Mouse (Mus musculus) neural tube, embryonic 14.5 days (tissue): ENCODE measurements at regions not wholly inside any gene's neighbourhood (a gene's known extent, or its start where the extent isn't known, plus 50 kb on each side); places are given as distances from the start of the nearest gene placed in this dataset.

Experiments
- ATAC-seq: fragments of 200-750 bp; cut with Nextera tagmentation; 2 replicates; pipeline ENCODE4 v1.8.0; 2017; ENCODE audit warnings: low read depth, mild to moderate bottlenecking, moderate TSS enrichment, moderate library complexity
- H3K27ac ChIP-seq: fragments of 300-500 bp; sonication (generic); 2 replicates; pipeline ENCODE4 v1.5.1; 2014; ENCODE audit warnings: low read depth, mild to moderate bottlenecking, control low read depth, low read length, moderate library complexity, mixed read lengths
- H3K27me3 ChIP-seq: fragments of 300-500 bp; sonication (generic); 2 replicates; pipeline ENCODE4 v1.6.1; 2014; ENCODE audit warnings: low read length; ENCODE audit not compliant: control insufficient read depth, insufficient read depth
- H3K36me3 ChIP-seq: fragments of 300-500 bp; sonication (generic); 2 replicates; pipeline ENCODE4 v1.6.1; 2014; ENCODE audit warnings: low read length, mixed read lengths; ENCODE audit not compliant: control insufficient read depth, insufficient read depth
- H3K4me1 ChIP-seq: fragments of 300-500 bp; sonication (generic); 2 replicates; pipeline ENCODE4 v1.6.1; 2014; ENCODE audit warnings: low read length; ENCODE audit not compliant: control insufficient read depth, insufficient read depth
- H3K4me2 ChIP-seq: fragments of 300-500 bp; sonication (generic); 2 replicates; pipeline ENCODE4 v1.6.1; 2014; ENCODE audit warnings: mild to moderate bottlenecking, low read depth, low read length, control low read depth
- H3K4me3 ChIP-seq: fragments of 300-500 bp; sonication (generic); 2 replicates; pipeline ENCODE4 v1.5.1; 2014; ENCODE audit warnings: low read depth, low read length, control low read depth, mixed read lengths
- H3K9ac ChIP-seq: fragments of 300-500 bp; sonication (generic); replicated peaks from 2 replicates; pipeline ENCODE4 v1.6.1; 2014; ENCODE audit warnings: low read depth, mild to moderate bottlenecking, control low read depth, low read length, mixed read lengths
- H3K9me3 ChIP-seq: fragments of 300-500 bp; sonication (generic); 2 replicates; pipeline ENCODE4 v1.6.1; 2016; ENCODE audit warnings: low read length; ENCODE audit not compliant: control insufficient read depth
- WGBS: fragments of 180-500 bp; shearing (Covaris S2); extraction: QIAGEN DNeasy Blood & Tissue Kit; methylation state at CpG from one replicate; pipeline ENCODE4 v1.1.7; 2014; 5-methylcytosine and 5-hydroxymethylcytosine counted together

- Histone ChIP-seq H3K4me1 (no peaks in the 10 kb centered on the region), H3K9ac (no peak overlapping the region), H3K27me3 (no peaks in the 10 kb centered on the region), H3K27ac (no peak overlapping the region), H3K4me3 (no peak overlapping the region), H3K36me3 (no peaks in the 10 kb centered on the region), H3K9me3 (no peaks in the 10 kb centered on the region), H3K4me2 (no peak overlapping the region)
- ATAC-seq: no peak
- 67% methylated on average over 3 of the region's 3 CpGs for WGBS
These were observed 2774.5 kb upstream of the Gm7489 start for GRCm38 (mm10) chr15:51110186-51110585.

- ATAC-seq: no peak
- no peak overlapping the region for H3K4me2 ChIP-seq
- WGBS: 76% methylated on average over 2 of the region's 2 CpGs
These were observed 2758.8 kb upstream of the Gm7489 start for GRCm38 (mm10) chr15:51125896-51126295.

GRCm38 (mm10) chr15:51131017-51131416 lies 2753.7 kb upstream of the Gm7489 start:
- no peaks in the 10 kb centered on the region for H3K4me1 ChIP-seq
- no peaks in the 10 kb centered on the region for H3K27me3 ChIP-seq
- no peak for ATAC-seq
- H3K36me3 ChIP-seq: no peaks in the 10 kb centered on the region
- H3K4me3 ChIP-seq: no peak overlapping the region
- 88% methylated on average over 4 of the region's 4 CpGs for WGBS
- no peak overlapping the region for H3K27ac ChIP-seq
- H3K9ac ChIP-seq: no peak overlapping the region
- H3K4me2 ChIP-seq: no peak overlapping the region
- no peaks in the 10 kb centered on the region for H3K9me3 ChIP-seq

More at GRCm38 (mm10) chr15:51125896-51126295, 2758.8 kb upstream of the Gm7489 start:
- H3K36me3 ChIP-seq: no peaks in the 10 kb centered on the region
- no peaks in the 10 kb centered on the region for H3K9me3 ChIP-seq
- no peaks in the 10 kb centered on the region for H3K4me1 ChIP-seq
- no peak overlapping the region for H3K4me3 ChIP-seq
- H3K27me3 ChIP-seq: no peaks in the 10 kb centered on the region
- no peak overlapping the region for H3K9ac ChIP-seq
- no peak overlapping the region for H3K27ac ChIP-seq

DNA sequence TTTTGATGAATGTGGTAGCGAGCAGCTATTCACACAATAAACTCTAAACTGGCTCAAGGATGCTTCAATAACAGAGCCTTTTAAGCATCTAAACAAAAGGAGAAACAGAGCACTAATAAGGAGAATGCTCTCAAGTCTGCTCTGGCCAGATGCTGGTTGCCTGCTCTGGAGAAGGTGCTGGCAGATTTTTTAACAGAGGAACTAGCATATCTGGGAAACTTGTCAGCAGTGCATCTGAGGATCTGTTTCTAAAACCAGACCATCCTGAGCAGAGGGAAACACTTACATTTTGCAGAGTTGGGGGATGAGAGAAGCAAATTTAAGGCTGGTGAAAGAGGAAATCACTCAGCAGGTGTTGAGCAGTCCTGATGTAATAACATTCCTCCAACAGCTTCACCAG lies 2748.6 kb upstream of the Gm7489 start:
- Histone ChIP-seq H3K27ac (no peak overlapping the region), H3K4me1 (no peaks in the 10 kb centered on the region), H3K9ac (no peak overlapping the region), H3K4me2 (no peak overlapping the region), H3K36me3 (no peaks in the 10 kb centered on the region), H3K9me3 (no peaks in the 10 kb centered on the region), H3K27me3 (no peaks in the 10 kb centered on the region), H3K4me3 (no peak overlapping the region)
- ATAC-seq: no peak
- 41% methylated on average over 1 of the region's 1 CpGs for WGBS

- no peak overlapping the region for H3K27ac ChIP-seq
- H3K9me3 ChIP-seq: no peaks in the 10 kb centered on the region
- no peaks in the 10 kb centered on the region for H3K36me3 ChIP-seq
- H3K9ac ChIP-seq: no peak overlapping the region
- no peaks in the 10 kb centered on the region for H3K27me3 ChIP-seq
- WGBS: 89% methylated on average over 4 of the region's 4 CpGs
- no peaks in the 10 kb centered on the region for H3K4me1 ChIP-seq
- no peak for ATAC-seq
- no peak overlapping the region for H3K4me2 ChIP-seq
- no peak overlapping the region for H3K4me3 ChIP-seq
These were observed 2745.2 kb upstream of the Gm7489 start for GRCm38 (mm10) chr15:51139507-51139906.

- Histone ChIP-seq H3K4me1 (no peaks in the 10 kb centered on the region), H3K27ac (no peak overlapping the region), H3K4me2 (no peak overlapping the region), H3K9ac (no peak overlapping the region), H3K9me3 (no peaks in the 10 kb centered on the region), H3K4me3 (no peak overlapping the region), H3K27me3 (no peaks in the 10 kb centered on the region), H3K36me3 (no peaks in the 10 kb centered on the region)
- 86% methylated on average over 1 of the region's 1 CpGs for WGBS
- no peak for ATAC-seq
These were observed 2710.6 kb upstream of the Gm7489 start for GRCm38 (mm10) chr15:51173976-51174620.

GRCm38 (mm10) chr15:51176466-51176865 lies 2708.2 kb upstream of the Gm7489 start:
- Histone ChIP-seq H3K4me1 (no peaks in the 10 kb centered on the region), H3K36me3 (no peaks in the 10 kb centered on the region), H3K9me3 (no peaks in the 10 kb centered on the region), H3K27me3 (no peaks in the 10 kb centered on the region), H3K4me2 (no peak overlapping the region), H3K9ac (no peak overlapping the region), H3K4me3 (no peak overlapping the region), H3K27ac (no peak overlapping the region)
- 67% methylated on average over 2 of the region's 2 CpGs for WGBS
- no peak for ATAC-seq

- WGBS: 92% methylated on average over 3 of the region's 3 CpGs
- Histone ChIP-seq H3K36me3 (no peaks in the 10 kb centered on the region), H3K4me3 (no peak overlapping the region), H3K27me3 (no peaks in the 10 kb centered on the region), H3K4me1 (no peaks in the 10 kb centered on the region), H3K9ac (no peak overlapping the region), H3K9me3 (no peaks in the 10 kb centered on the region), H3K27ac (no peak overlapping the region), H3K4me2 (no peak overlapping the region)
- no peak for ATAC-seq
These were observed 2695.6 kb upstream of the Gm7489 start for GRCm38 (mm10) chr15:51189134-51189533.

DNA sequence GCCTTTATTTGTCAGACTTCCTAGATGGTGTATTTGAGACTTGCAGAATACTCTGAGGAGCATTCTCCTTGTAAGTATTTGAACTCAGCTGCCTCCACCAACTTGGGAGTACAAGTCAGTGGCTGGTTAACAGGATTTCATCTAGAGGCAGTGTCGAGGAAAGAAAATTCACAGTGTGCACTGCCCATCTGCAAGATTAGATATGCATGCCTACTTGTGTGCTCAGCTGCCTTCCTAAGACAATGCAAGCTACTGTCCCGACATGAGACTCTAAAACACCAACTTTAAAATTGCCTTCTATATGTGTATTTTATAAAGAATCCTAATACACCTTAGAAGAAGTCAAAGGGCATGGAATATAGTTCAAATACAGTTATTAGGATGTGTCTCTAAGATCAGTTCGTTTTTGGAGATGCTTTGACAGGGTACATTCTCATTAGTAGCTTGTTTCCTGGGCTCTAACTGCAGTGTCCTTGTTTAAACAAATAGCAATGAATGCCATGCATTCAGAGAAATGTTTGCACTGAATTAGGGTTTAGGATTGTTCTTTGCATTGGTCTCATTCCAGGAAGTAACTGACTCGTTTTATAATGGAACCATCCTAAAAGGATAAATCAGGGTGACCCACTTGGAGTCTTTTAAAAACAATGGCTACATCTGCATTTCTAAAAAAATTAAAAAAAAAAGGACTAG lies 2687.1 kb upstream of the Gm7489 start:
- no peak overlapping the region for H3K4me3 ChIP-seq
- no peaks in the 10 kb centered on the region for H3K27me3 ChIP-seq
- no peak for ATAC-seq
- no peak overlapping the region for H3K27ac ChIP-seq
- H3K9me3 ChIP-seq: no peaks in the 10 kb centered on the region
- H3K9ac ChIP-seq: no peak overlapping the region
- H3K4me2 ChIP-seq: no peak overlapping the region
- no peaks in the 10 kb centered on the region for H3K36me3 ChIP-seq
- 34% methylated on average over 4 of the region's 4 CpGs for WGBS
- no peaks in the 10 kb centered on the region for H3K4me1 ChIP-seq
